Mouse (Mus musculus) embryonic facial prominence, embryonic 13.5 days (tissue): ENCODE data around the gene Cers6. TPM values are rescaled to one million over a fixed set of nuclear protein-coding genes. Genes with fewer than 3 reads are reported as not detected.
A peak's percentile ranks its signal among the peaks of the same experiment; 100 is the strongest.

Experiments
- ATAC-seq: fragments of 200-750 bp; cut with Nextera tagmentation; 2 replicates; pipeline ENCODE4 v1.8.0; 2017; ENCODE audit warnings: low read depth; ENCODE audit not compliant: insufficient number of reproducible peaks, insufficient read depth, low FRiP score, low TSS enrichment
- H3K27ac ChIP-seq: fragments of 300-500 bp; sonication (generic); 2 replicates; pipeline ENCODE4 v1.5.1; 2015; ENCODE audit warnings: moderate library complexity, mild to moderate bottlenecking, inconsistent platforms
- H3K27me3 ChIP-seq: fragments of 300-500 bp; sonication (generic); 2 replicates; pipeline ENCODE4 v1.6.1; 2015; ENCODE audit warnings: mild to moderate bottlenecking, inconsistent platforms
- H3K36me3 ChIP-seq: fragments of 300-500 bp; sonication (generic); 2 replicates; pipeline ENCODE4 v1.6.1; 2015; ENCODE audit warnings: mild to moderate bottlenecking, inconsistent platforms
- H3K4me1 ChIP-seq: fragments of 300-500 bp; sonication (generic); 2 replicates; pipeline ENCODE4 v1.6.1; 2015; ENCODE audit warnings: inconsistent platforms
- H3K4me2 ChIP-seq: fragments of 300-500 bp; sonication (generic); 2 replicates; pipeline ENCODE4 v1.6.1; 2015; ENCODE audit warnings: moderate library complexity, mild to moderate bottlenecking, inconsistent platforms
- H3K4me3 ChIP-seq: fragments of 300-500 bp; sonication (generic); 2 replicates; pipeline ENCODE4 v1.5.1; 2015; ENCODE audit warnings: mild to moderate bottlenecking, inconsistent platforms
- H3K9ac ChIP-seq: fragments of 300-500 bp; sonication (generic); 2 replicates; pipeline ENCODE4 v1.6.1; 2015; ENCODE audit warnings: mild to moderate bottlenecking, inconsistent platforms
- H3K9me3 ChIP-seq: fragments of 300-500 bp; sonication (generic); 2 replicates; pipeline ENCODE4 v1.6.1; 2016; ENCODE audit warnings: inconsistent platforms
- WGBS: fragments of 180-500 bp; shearing (Covaris S2); methylation state at CpG from one replicate; pipeline ENCODE4 v1.1.7; 2015; ENCODE audit warnings: mixed read lengths; 5-methylcytosine and 5-hydroxymethylcytosine counted together
- polyA plus RNA-seq: library from polyadenylated mRNA; unstranded; fragments of >200 nt; fragmentation: Nextera tagmentation; extraction: Ambion mirVana; gene quantifications from 2 replicates; pipeline ENCODE4 v1.2.1, GENCODE M21; 2015

The Cers6 gene
- polyA plus RNA-seq, 1 experiment from 2014 or later: 36.2 TPM

- H3K9ac ChIP-seq: no peak overlapping the region
- H3K36me3 ChIP-seq: 0 out of 2 replicates have a peak, but pooled peaks cover 3% of the 10 kb centered on the region
- 81% methylated on average over 4 of the region's 4 CpGs for WGBS
- no peak overlapping the region for H3K27ac ChIP-seq
- no peak overlapping the region for H3K4me2 ChIP-seq
- H3K4me1 ChIP-seq: no peaks in the 10 kb centered on the region; the same call in 1 of the 2 replicates
- H3K9me3 ChIP-seq: no peaks in the 10 kb centered on the region
- no peak overlapping the region for H3K4me3 ChIP-seq
- no peaks in the 10 kb centered on the region for H3K27me3 ChIP-seq
- no peak for ATAC-seq
These were observed 193.0 kb downstream of the Cers6 start for GRCm38 (mm10) chr2:69054279-69054678.

- H3K27me3 ChIP-seq: no peaks in the 10 kb centered on the region
- no peak overlapping the region for H3K27ac ChIP-seq
- H3K9me3 ChIP-seq: no peaks in the 10 kb centered on the region
- ATAC-seq: no peak
- H3K9ac ChIP-seq: no peak overlapping the region
- WGBS: 85% methylated on average over 6 of the region's 6 CpGs
- H3K4me3 ChIP-seq: no peak overlapping the region
- H3K36me3 ChIP-seq: 0 out of 2 replicates have a peak, but pooled peaks cover 3% of the 10 kb centered on the region
- no peaks in the 10 kb centered on the region; the same call in 1 of the 2 replicates for H3K4me1 ChIP-seq
- H3K4me2 ChIP-seq: no peak overlapping the region
These were observed 193.9 kb downstream of the Cers6 start for GRCm38 (mm10) chr2:69055174-69055573.

- no peak for ATAC-seq
- H3K9me3 ChIP-seq: no peaks in the 10 kb centered on the region
- H3K36me3 ChIP-seq: 0 out of 2 replicates have a peak, but pooled peaks cover 1% of the 10 kb centered on the region
- H3K9ac ChIP-seq: no peak overlapping the region
- no peak overlapping the region for H3K4me3 ChIP-seq
- H3K4me1 ChIP-seq: no peaks in the 10 kb centered on the region
- H3K27ac ChIP-seq: no peak overlapping the region
- H3K27me3 ChIP-seq: no peaks in the 10 kb centered on the region
- H3K4me2 ChIP-seq: no peak overlapping the region
These were observed 200.1 kb downstream of the Cers6 start for GRCm38 (mm10) chr2:69061313-69061712.

- 93% methylated on average over 5 of the region's 5 CpGs for WGBS
- Histone ChIP-seq H3K36me3 (no peaks in the 10 kb centered on the region), H3K9me3 (no peaks in the 10 kb centered on the region), H3K27ac (no peak overlapping the region), H3K9ac (no peak overlapping the region), H3K4me1 (no peaks in the 10 kb centered on the region), H3K4me2 (no peak overlapping the region), H3K27me3 (no peaks in the 10 kb centered on the region), H3K4me3 (no peak overlapping the region)
- no peak for ATAC-seq
These were observed 200.9 kb downstream of the Cers6 start for GRCm38 (mm10) chr2:69061910-69062689.

- H3K9ac ChIP-seq: no peak overlapping the region
- ATAC-seq: no peak
- H3K36me3 ChIP-seq: no peaks in the 10 kb centered on the region
- H3K9me3 ChIP-seq: no peaks in the 10 kb centered on the region
- no peak overlapping the region for H3K27ac ChIP-seq
- WGBS: 93% methylated on average over 6 of the region's 6 CpGs
- no peaks in the 10 kb centered on the region for H3K27me3 ChIP-seq
- H3K4me3 ChIP-seq: no peak overlapping the region
- no peak overlapping the region for H3K4me2 ChIP-seq
- no peaks in the 10 kb centered on the region for H3K4me1 ChIP-seq
These were observed 203.5 kb downstream of the Cers6 start for GRCm38 (mm10) chr2:69064759-69065158.

GRCm38 (mm10) chr2:69071440-69072235 lies 210.4 kb downstream of the Cers6 start:
- 72% methylated on average over 7 of the region's 7 CpGs for WGBS

GRCm38 (mm10) chr2:69077189-69077588 lies 215.9 kb downstream of the Cers6 start:
- Histone ChIP-seq H3K4me2 (no peak overlapping the region), H3K4me3 (no peak overlapping the region), H3K36me3 (no peaks in the 10 kb centered on the region), H3K4me1 (peaks cover 17% of the 10 kb centered on the region), H3K27ac (no peak overlapping the region), H3K27me3 (no peaks in the 10 kb centered on the region), H3K9ac (no peak overlapping the region), H3K9me3 (no peaks in the 10 kb centered on the region)
- 90% methylated on average over 3 of the region's 3 CpGs for WGBS
- ATAC-seq: no peak

More at GRCm38 (mm10) chr2:69071440-69072235, 210.4 kb downstream of the Cers6 start:
- Histone ChIP-seq H3K27ac (no peak overlapping the region), H3K9me3 (no peaks in the 10 kb centered on the region), H3K9ac (no peak overlapping the region), H3K36me3 (no peaks in the 10 kb centered on the region), H3K27me3 (no peaks in the 10 kb centered on the region), H3K4me2 (no peak overlapping the region), H3K4me3 (no peak overlapping the region), H3K4me1 (peaks cover 15% of the 10 kb centered on the region)
- ATAC-seq: no peak

GRCm38 (mm10) chr2:69080760-69081159 lies 219.5 kb downstream of the Cers6 start:
- Histone ChIP-seq H3K4me1 (peaks cover 33% of the 10 kb centered on the region), H3K9ac (no peak overlapping the region), H3K4me3 (no peak overlapping the region), H3K27ac (no peak overlapping the region), H3K4me2 (no peak overlapping the region), H3K27me3 (no peaks in the 10 kb centered on the region), H3K36me3 (no peaks in the 10 kb centered on the region), H3K9me3 (no peaks in the 10 kb centered on the region)
- 51% methylated on average over 1 of the region's 1 CpGs for WGBS
- ATAC-seq: no peak

GRCm38 (mm10) chr2:69082499-69083197 lies 221.4 kb downstream of the Cers6 start:
- WGBS: 49% methylated on average over 8 of the region's 8 CpGs
- Histone ChIP-seq H3K27me3 (no peaks in the 10 kb centered on the region), H3K9me3 (no peaks in the 10 kb centered on the region), H3K4me1 (peaks cover 46% of the 10 kb centered on the region), H3K4me2 (no peak overlapping the region), H3K9ac (no peak overlapping the region), H3K36me3 (0 out of 2 replicates have a peak, but pooled peaks cover under 1% of the 10 kb centered on the region), H3K27ac (no peak overlapping the region), H3K4me3 (no peak overlapping the region)
- no peak for ATAC-seq

GRCm38 (mm10) chr2:69083198-69083509 lies 221.9 kb downstream of the Cers6 start:
- H3K4me2 ChIP-seq: no peak overlapping the region
- no peak overlapping the region for H3K4me3 ChIP-seq
- no peaks in the 10 kb centered on the region for H3K27me3 ChIP-seq
- no peaks in the 10 kb centered on the region for H3K9me3 ChIP-seq
- H3K27ac ChIP-seq: no peak overlapping the region
- ATAC-seq: no peak
- 87% methylated on average over 3 of the region's 3 CpGs for WGBS
- H3K36me3 ChIP-seq: 0 out of 2 replicates have a peak, but pooled peaks cover 4% of the 10 kb centered on the region
- no peak overlapping the region for H3K9ac ChIP-seq
- H3K4me1 ChIP-seq: peaks cover 47% of the 10 kb centered on the region

- no peaks in the 10 kb centered on the region for H3K9me3 ChIP-seq
- ATAC-seq: no peak
- peaks cover 47% of the 10 kb centered on the region for H3K4me1 ChIP-seq
- H3K4me2 ChIP-seq: no peak overlapping the region
- no peak overlapping the region for H3K9ac ChIP-seq
- WGBS: 27% methylated on average over 6 of the region's 6 CpGs
- H3K36me3 ChIP-seq: 0 out of 2 replicates have a peak, but pooled peaks cover 4% of the 10 kb centered on the region
- H3K27me3 ChIP-seq: no peaks in the 10 kb centered on the region
- peak overlapping the region; percentile 74 for H3K27ac ChIP-seq
- no peak overlapping the region for H3K4me3 ChIP-seq
These were observed 223.2 kb downstream of the Cers6 start for GRCm38 (mm10) chr2:69084416-69084815.
